Mouse (Mus musculus) CD8-positive naive resting alpha-beta T cell, adult 2 months (primary cell): ENCODE results near the gene Samd10.

Experiments used
- DNase-seq, 2 experiments: peaks; one replicate each; pipeline ENCODE4 v3.0.0; 2022; ENCODE audit warnings: low read depth in 2 of 2, low spot score in 2 of 2

The Samd10 gene

GRCm38 (mm10) chr2:181598454-181599351 lies at the start of gene Samd10:
TSS of gene Samd10 (minus strand) at chr2:181599212.
- DNase-seq: peak; percentile 37 to 50

- DNase-seq: no peak
These were observed 47.8 kb upstream of the Samd10 start for GRCm38 (mm10) chr2:181646626-181647472.

GRCm38 (mm10) chr2:181645666-181646065 lies 46.7 kb upstream of the Samd10 start:
- no peak for DNase-seq

GRCm38 (mm10) chr2:181644361-181644760 lies 45.3 kb upstream of the Samd10 start:
- DNase-seq: peak; percentile 28 to 47

- no peak for DNase-seq
These were observed 36.9 kb upstream of the Samd10 start for GRCm38 (mm10) chr2:181635865-181636264.

GRCm38 (mm10) chr2:181632624-181633023 lies 33.6 kb upstream of the Samd10 start:
- no peak for DNase-seq

- DNase-seq: no peak
These were observed 29.5 kb upstream of the Samd10 start for GRCm38 (mm10) chr2:181628471-181628870.

- DNase-seq: no peak
These were observed 24.4 kb upstream of the Samd10 start for GRCm38 (mm10) chr2:181623401-181623800.

GRCm38 (mm10) chr2:181618761-181619495 lies 19.9 kb upstream of the Samd10 start:
- no peak for DNase-seq

GRCm38 (mm10) chr2:181602367-181602766 lies 3.4 kb upstream of the Samd10 start:
- no peak for DNase-seq

- no peak for DNase-seq
These were observed 2.7 kb upstream of the Samd10 start for GRCm38 (mm10) chr2:181601751-181602145.

GRCm38 (mm10) chr2:181600828-181601750 lies 2.1 kb upstream of the Samd10 start:
- peak; percentile 94 to 97 for DNase-seq

- no peak for DNase-seq
These were observed 1.3 kb upstream of the Samd10 start for GRCm38 (mm10) chr2:181600226-181600758.

GRCm38 (mm10) chr2:181597378-181598061 lies 1.5 kb downstream of the Samd10 start:
- DNase-seq: no peak

- DNase-seq: no peak
These were observed 2.6 kb downstream of the Samd10 start for GRCm38 (mm10) chr2:181596221-181596960.

GRCm38 (mm10) chr2:181594946-181595696 lies 3.9 kb downstream of the Samd10 start:
- peak in 1 of 2 experiments; percentile 47 for DNase-seq

GRCm38 (mm10) chr2:181593937-181594336 lies 5.1 kb downstream of the Samd10 start:
- no peak for DNase-seq

- DNase-seq: no peak
These were observed 6.0 kb downstream of the Samd10 start for GRCm38 (mm10) chr2:181593042-181593421.
